Mouse (Mus musculus): ENCODE measurements around the gene Cpa4.

DNA sequence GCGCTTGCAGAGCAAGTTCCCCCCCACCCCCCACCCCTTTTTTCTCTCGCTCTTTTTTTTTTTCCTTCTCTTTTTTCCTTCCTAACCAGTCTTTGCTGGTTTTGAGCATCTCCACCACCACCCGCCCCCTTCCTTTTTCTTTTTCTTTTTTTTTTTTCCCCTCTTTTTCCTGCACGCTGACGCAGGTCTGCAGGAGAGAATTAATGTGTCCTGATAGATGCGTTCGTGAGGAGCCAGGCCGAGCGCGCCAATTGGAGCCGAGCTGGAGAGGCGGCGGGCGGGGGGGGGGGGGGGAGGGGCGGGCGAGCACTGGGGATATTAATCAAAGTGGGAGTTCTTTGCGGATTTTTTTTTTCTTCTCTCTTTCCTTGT, 20.9 kb upstream of the Cpa4 start:
- TF ChIP-seq POLR2A (IDR thresholded peaks at IDR 0.05; ENCODE audit: low read depth, low read length): no peak
- no peak for TF ChIP-seq MAX (IDR thresholded peaks at IDR 0.05; ENCODE audit: low read length)
- TF ChIP-seq UBTF (IDR thresholded peaks at IDR 0.05; ENCODE audit: low read depth, low read length): no peak
